Comparison of ENCODE assay signal across 11 mouse cellular contexts in the genomic region with DNA sequence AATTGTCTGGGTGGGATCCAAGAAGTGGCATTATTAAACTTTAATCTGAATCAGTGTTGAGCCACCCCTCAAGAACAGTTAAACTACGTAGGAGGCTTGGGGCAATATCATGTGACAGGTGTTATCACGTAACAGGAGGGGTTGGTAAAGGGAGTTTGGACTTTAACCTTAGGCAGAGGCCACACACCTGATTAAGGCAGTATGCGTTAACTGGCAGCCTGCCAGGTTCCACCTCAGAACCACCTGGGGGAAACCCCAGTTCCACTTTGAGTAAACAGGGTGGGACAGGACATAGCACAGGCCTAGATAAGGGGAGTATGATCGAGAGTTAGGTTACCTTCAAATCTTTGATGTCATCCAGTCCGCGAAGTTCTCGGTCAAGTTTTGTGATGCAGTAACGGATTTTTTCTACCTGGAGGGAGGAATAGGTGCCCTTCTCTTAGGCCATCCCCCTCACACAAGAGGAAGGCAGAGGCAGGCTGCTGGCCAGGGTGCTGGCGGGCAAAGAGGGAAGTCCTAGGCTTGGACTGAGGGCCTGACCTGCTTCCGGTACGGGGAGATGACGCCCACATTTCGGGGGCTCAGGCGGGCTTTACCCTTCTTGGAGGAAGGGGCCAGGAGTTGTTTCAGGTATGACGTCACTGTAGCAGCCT. TPM values are rescaled to one million over a fixed set of nuclear protein-coding genes. Genes with fewer than 3 reads are reported as not detected.
DNase-seq lines count a peak whose midpoint lies in the region; ATAC-seq and TF ChIP-seq lines count a peak whose summit lies in the region.
"Had no signal": no experiment of that assay in that cellular context is flagged by ENCODE, and none has a peak within 500 bp of the region (broad histone marks: within the 10 kb centered on the region; RNA-seq: fewer than 3 reads in every experiment).

No protein-coding gene starts in this region.

- TF ChIP-seq EP300 in liver, embryonic 14.5 days (IDR thresholded peaks at IDR 0.05; ENCODE audit: low read depth), result no peak

- intact Hi-C loops in heart, postnatal 14 days (cut with DNase I), result no loop called here

- H3K4me2 ChIP-seq in liver, embryonic 14.5 days (ENCODE audit: low read depth), result no peak overlapping the region

- peak; percentile 46 for DNase-seq in urinary bladder, postnatal 14 days (ENCODE audit: low spot score)
- DNase-seq in urinary bladder, postnatal 36 days (ENCODE audit: low spot score in 2 of 2), result no peak
- peak; percentile 80 for DNase-seq in kidney, adult 2 months
- peak in 1 of 3 experiments; percentile 51 for DNase-seq in liver, embryonic 14.5 days (ENCODE audit: low read depth in 3 of 3, low spot score in 3 of 3)
- DNase-seq in yolk sac, embryonic 10.5 days (ENCODE audit: low spot score), result peak; percentile 87
- DNase-seq in frontal cortex, postnatal 10 days (ENCODE audit: low spot score in 2 of 2), result no peak
- no peak for DNase-seq in right cerebral cortex, adult 18-20 months
- no peak for DNase-seq in heart, postnatal 14 days
- DNase-seq: gastrocnemius, postnatal 25 days had no signal

- no peaks in the 10 kb centered on the region for H3K36me3 ChIP-seq in kidney, adult 2 months (ENCODE audit: control insufficient read depth, insufficient read depth, low read length)
- H3K36me3 ChIP-seq in liver, embryonic 14.5 days (replicated peaks; ENCODE audit: control insufficient read depth, insufficient read depth, low read depth), result no peaks in the 10 kb centered on the region

- H3K9ac ChIP-seq in liver, embryonic 14.5 days (replicated peaks), result no peak overlapping the region

- ATAC-seq in liver, embryonic 14.5 days (ENCODE audit: insufficient read depth), result peak; percentile 63; the same call in 1 of the 2 replicates
- ATAC-seq: hindbrain, postnatal 0 days had no signal

- 66% methylated on average over 15 of the region's 15 CpGs for WGBS in kidney, adult 2 months
- 64% methylated on average over 15 of the region's 15 CpGs for WGBS in liver, embryonic 14.5 days (ENCODE audit: insufficient replicate concordance)

- H3K4me3 ChIP-seq in kidney, adult 2 months (ENCODE audit: insufficient read depth, low read depth, low read length), result no peak overlapping the region
- H3K4me3 ChIP-seq in liver, embryonic 14.5 days (ENCODE audit: insufficient read depth in 1 of 2, low read depth in 2 of 2, low read length in 2 of 2), result no peak overlapping the region

- no peaks in the 10 kb centered on the region for H3K9me3 ChIP-seq in liver, embryonic 14.5 days (ENCODE audit: control insufficient read depth, low read length)

- no peak for TF ChIP-seq CTCF in kidney, adult 2 months (conservative IDR thresholded peaks at IDR 0.05; ENCODE audit: insufficient read depth, insufficient read length, low read depth, low read length)
- no peak for TF ChIP-seq CTCF in liver, embryonic 14.5 days (IDR thresholded peaks at IDR 0.05; ENCODE audit: low read depth)

- TF ChIP-seq POLR2A in kidney, adult 2 months (IDR thresholded peaks at IDR 0.05; ENCODE audit: low read depth, low read length), result no peak

- H3K4me1 ChIP-seq in kidney, adult 2 months (ENCODE audit: control insufficient read depth, insufficient read depth, low read length), result peaks cover 19% of the 10 kb centered on the region; the same call in 1 of the 2 replicates
- peaks cover 0 to 10% of the 10 kb centered on the region in 2 experiments; a peak in 2 of 4 replicates for H3K4me1 ChIP-seq in liver, embryonic 14.5 days (replicated peaks; ENCODE audit: control insufficient read depth in 2 of 2, insufficient read depth in 2 of 2, low read length in 1 of 2)

- no peak overlapping the region for H3K27ac ChIP-seq in kidney, adult 2 months (ENCODE audit: insufficient read depth, low read depth, low read length)
- no peak overlapping the region for H3K27ac ChIP-seq in liver, embryonic 14.5 days
- H3K27ac ChIP-seq: hindbrain, postnatal 0 days had no signal

- no peaks in the 10 kb centered on the region for H3K27me3 ChIP-seq in kidney, adult 2 months (replicated peaks; ENCODE audit: control insufficient read depth, insufficient read depth, low read length)
- H3K27me3 ChIP-seq in liver, embryonic 14.5 days (ENCODE audit: control insufficient read depth, insufficient read depth, low read length), result no peaks in the 10 kb centered on the region

RNA-seq across cellular contexts. Expression of a gene that starts 8.4 kb away (rescaled TPM):
- 75.7 and 87.2 TPM in 2 replicates for polyA plus RNA-seq in kidney, adult 2 months (2012; rRNA removed)
- 14.5 and 14.8 TPM in 2 replicates for polyA plus RNA-seq in liver, embryonic 14.5 days (2012; rRNA removed)
- polyA plus RNA-seq in liver, embryonic 14.5 days (2014; fragmentation: Nextera tagmentation; extraction: Ambion mirVana), result 14.5 and 16.5 TPM in 2 replicates
- total RNA-seq in heart, postnatal 14 days (2021), result 100 to 1,000 TPM; 139 to 166 TPM

RNA-seq across cellular contexts. Expression of a gene that starts 14.9 kb away (rescaled TPM):
- polyA plus RNA-seq in kidney, adult 2 months (2012; rRNA removed), result 0.35 and 0.45 TPM in 2 replicates
- 0.01 TPM in 1 of 2 replicates, not detected in the other for polyA plus RNA-seq in liver, embryonic 14.5 days (2012; rRNA removed)
- polyA plus RNA-seq in liver, embryonic 14.5 days (2014; fragmentation: Nextera tagmentation; extraction: Ambion mirVana), result not detected in 2 replicates
- total RNA-seq in heart, postnatal 14 days (2021), result 1 to 10 TPM; 2.2 to 2.3 TPM
- polyA plus RNA-seq: hindbrain, postnatal 0 days; neural tube, embryonic 11.5 days had no signal

RNA-seq across cellular contexts. Expression of a gene that starts 15.7 kb away (rescaled TPM):
- polyA plus RNA-seq in kidney, adult 2 months (2012; rRNA removed), result 3.4 and 4.0 TPM in 2 replicates
- 0.17 and 0.28 TPM in 2 replicates for polyA plus RNA-seq in liver, embryonic 14.5 days (2012; rRNA removed)
- not detected in 2 replicates for polyA plus RNA-seq in liver, embryonic 14.5 days (2014; fragmentation: Nextera tagmentation; extraction: Ambion mirVana)
- 10 to 100 TPM; 39.2 to 39.7 TPM for total RNA-seq in heart, postnatal 14 days (2021)

RNA-seq across cellular contexts. Expression of a gene that starts 21.8 kb away (rescaled TPM):
- polyA plus RNA-seq in kidney, adult 2 months (2012; rRNA removed), result 14.1 and 14.2 TPM in 2 replicates
- 8.1 and 8.3 TPM in 2 replicates for polyA plus RNA-seq in liver, embryonic 14.5 days (2012; rRNA removed)
- polyA plus RNA-seq in liver, embryonic 14.5 days (2014; fragmentation: Nextera tagmentation; extraction: Ambion mirVana), result 16.3 and 19.8 TPM in 2 replicates
- total RNA-seq in heart, postnatal 14 days (2021), result 1 to 10 TPM; 7.4 to 7.9 TPM

Comparison
In these comparisons a context has a peak if more than half of its experiments do, and no peak if none do; other contexts are left out.
1. DNase-seq: peak in urinary bladder, postnatal 14 days (single experiment), kidney, adult 2 months (single experiment) and yolk sac, embryonic 10.5 days (single experiment); none in urinary bladder, postnatal 36 days (0 of 2), frontal cortex, postnatal 10 days (0 of 2), right cerebral cortex, adult 18-20 months (single experiment) and heart, postnatal 14 days (0 of 2).